Mouse (Mus musculus): ENCODE measurements at regions not wholly inside any gene's neighbourhood (a gene's known extent, or its start where the extent isn't known, plus 50 kb on each side); places are given as distances from the start of the nearest gene placed in this dataset.

GRCm38 (mm10) chr1:61117535-61117934 lies 139.8 kb downstream of the Icos start:
- Histone ChIP-seq H3K36me3 (ENCODE audit: control insufficient read depth, insufficient read depth, low read length) (no peaks in the 10 kb centered on the region), H3K27ac (no peak overlapping the region), H3K4me1 (ENCODE audit: control insufficient read depth, insufficient read depth, low read length) (no peaks in the 10 kb centered on the region), H3K4me3 (no peak overlapping the region), H3K79me2 (replicated peaks; ENCODE audit: control insufficient read depth, insufficient read depth, low read length) (no peaks in the 10 kb centered on the region), H3K27me3 (ENCODE audit: control insufficient read depth, insufficient read depth, low read length) (no peaks in the 10 kb centered on the region), H3K9ac (ENCODE audit: low read depth, low read length) (no peak overlapping the region)
- TF ChIP-seq EP300 (IDR thresholded peaks at IDR 0.05; ENCODE audit: insufficient read depth, low read depth, low read length) (no peak), CTCF (IDR thresholded peaks at IDR 0.05) (no peak), POLR2A (IDR thresholded peaks at IDR 0.05; ENCODE audit: insufficient read depth, low read depth, low read length) (no peak)
- no peak for DNase-seq
- WGBS, result 39% methylated on average over 10 of the region's 10 CpGs
- intact Hi-C loops (cut with DNase I), result no loop called here

- WGBS, result 70% methylated on average over 4 of the region's 4 CpGs
- no peak for DNase-seq
- Histone ChIP-seq H3K36me3 (ENCODE audit: control insufficient read depth, insufficient read depth, low read length) (no peaks in the 10 kb centered on the region), H3K9ac (ENCODE audit: low read depth, low read length) (no peak overlapping the region), H3K4me3 (no peak overlapping the region), H3K79me2 (replicated peaks; ENCODE audit: control insufficient read depth, insufficient read depth, low read length) (no peaks in the 10 kb centered on the region), H3K27me3 (ENCODE audit: control insufficient read depth, insufficient read depth, low read length) (no peaks in the 10 kb centered on the region), H3K4me1 (ENCODE audit: control insufficient read depth, insufficient read depth, low read length) (no peaks in the 10 kb centered on the region), H3K27ac (no peak overlapping the region)
- TF ChIP-seq EP300 (IDR thresholded peaks at IDR 0.05; ENCODE audit: insufficient read depth, low read depth, low read length) (no peak), CTCF (IDR thresholded peaks at IDR 0.05) (no peak), POLR2A (IDR thresholded peaks at IDR 0.05; ENCODE audit: insufficient read depth, low read depth, low read length) (no peak)
- intact Hi-C loops (cut with DNase I), result no loop called here
These were observed 140.3 kb downstream of the Icos start for GRCm38 (mm10) chr1:61118071-61118470.

- H3K27me3 ChIP-seq (ENCODE audit: control insufficient read depth, insufficient read depth, low read length), result no peaks in the 10 kb centered on the region
- no peaks in the 10 kb centered on the region for H3K79me2 ChIP-seq (replicated peaks; ENCODE audit: control insufficient read depth, insufficient read depth, low read length)
- no peaks in the 10 kb centered on the region for H3K36me3 ChIP-seq (ENCODE audit: control insufficient read depth, insufficient read depth, low read length)
- intact Hi-C loops (cut with DNase I), result no loop called here
- H3K27ac ChIP-seq, result no peak overlapping the region
- no peak overlapping the region for H3K4me3 ChIP-seq
- 76% methylated on average over 4 of the region's 4 CpGs for WGBS
- H3K9ac ChIP-seq (ENCODE audit: low read depth, low read length), result no peak overlapping the region
- TF ChIP-seq CTCF (IDR thresholded peaks at IDR 0.05), result no peak
- TF ChIP-seq EP300 (IDR thresholded peaks at IDR 0.05; ENCODE audit: insufficient read depth, low read depth, low read length), result no peak
- no peak for TF ChIP-seq POLR2A (IDR thresholded peaks at IDR 0.05; ENCODE audit: insufficient read depth, low read depth, low read length)
- H3K4me1 ChIP-seq (ENCODE audit: control insufficient read depth, insufficient read depth, low read length), result no peaks in the 10 kb centered on the region
- DNase-seq, result no peak
These were observed 143.8 kb downstream of the Icos start for GRCm38 (mm10) chr1:61121480-61121879.

DNA sequence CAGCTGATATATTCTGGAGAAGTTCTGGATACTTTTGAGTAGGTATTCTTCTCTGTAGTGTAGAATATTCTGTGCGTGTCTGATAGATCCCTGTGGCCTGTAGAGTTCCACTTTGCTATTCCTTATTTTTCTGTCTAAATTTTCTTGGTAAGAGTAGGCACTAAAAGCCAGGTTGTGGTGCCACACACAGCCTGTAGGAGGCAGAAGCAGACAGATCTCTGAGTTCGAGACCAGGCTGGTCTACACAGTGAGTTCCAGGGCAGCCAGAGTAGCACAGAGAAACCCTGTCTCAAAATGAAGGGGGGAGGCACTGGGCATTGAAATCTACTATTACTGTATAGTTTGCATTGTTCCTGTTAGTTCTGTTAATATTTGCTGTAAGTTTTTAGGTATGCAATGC lies 147.4 kb downstream of the Icos start:
- no peaks in the 10 kb centered on the region for H3K27me3 ChIP-seq (ENCODE audit: control insufficient read depth, insufficient read depth, low read length)
- no peak overlapping the region for H3K9ac ChIP-seq (ENCODE audit: low read depth, low read length)
- 93% methylated on average over 2 of the region's 2 CpGs for WGBS
- no peaks in the 10 kb centered on the region for H3K4me1 ChIP-seq (ENCODE audit: control insufficient read depth, insufficient read depth, low read length)
- no peaks in the 10 kb centered on the region for H3K36me3 ChIP-seq (ENCODE audit: control insufficient read depth, insufficient read depth, low read length)
- H3K79me2 ChIP-seq (replicated peaks; ENCODE audit: control insufficient read depth, insufficient read depth, low read length), result no peaks in the 10 kb centered on the region
- DNase-seq, result no peak
- TF ChIP-seq CTCF (IDR thresholded peaks at IDR 0.05) (peak; percentile 7; the same call in 1 of the 2 replicates), EP300 (IDR thresholded peaks at IDR 0.05; ENCODE audit: insufficient read depth, low read depth, low read length) (no peak)
- no peak overlapping the region for H3K4me3 ChIP-seq
- intact Hi-C loops (cut with DNase I), result no loop called here
- no peak overlapping the region for H3K27ac ChIP-seq

GRCm38 (mm10) chr1:61135597-61136545 lies 158.1 kb downstream of the Icos start:
- 79% methylated on average over 9 of the region's 9 CpGs for WGBS
- peaks cover 4% of the 10 kb centered on the region for H3K4me1 ChIP-seq (ENCODE audit: control insufficient read depth, insufficient read depth, low read length)
- H3K9ac ChIP-seq (ENCODE audit: low read depth, low read length), result no peak overlapping the region
- no peak overlapping the region for H3K27ac ChIP-seq
- no peak for TF ChIP-seq CTCF (IDR thresholded peaks at IDR 0.05)
- TF ChIP-seq POLR2A (IDR thresholded peaks at IDR 0.05; ENCODE audit: insufficient read depth, low read depth, low read length), result no peak
- TF ChIP-seq EP300 (IDR thresholded peaks at IDR 0.05; ENCODE audit: insufficient read depth, low read depth, low read length), result no peak
- no peaks in the 10 kb centered on the region for H3K79me2 ChIP-seq (replicated peaks; ENCODE audit: control insufficient read depth, insufficient read depth, low read length)
- intact Hi-C loops (cut with DNase I), result loop anchor here (5.0 kb wide), 1 partner anchor 1851 kb away; no protein-coding TSS in a partner anchor
- no peak for DNase-seq
- no peaks in the 10 kb centered on the region for H3K36me3 ChIP-seq (ENCODE audit: control insufficient read depth, insufficient read depth, low read length)
- no peaks in the 10 kb centered on the region for H3K27me3 ChIP-seq (ENCODE audit: control insufficient read depth, insufficient read depth, low read length)
- no peak overlapping the region for H3K4me3 ChIP-seq

GRCm38 (mm10) chr1:61137210-61137885 lies 159.6 kb downstream of the Icos start:
- Histone ChIP-seq H3K4me1 (ENCODE audit: control insufficient read depth, insufficient read depth, low read length) (peaks cover 7% of the 10 kb centered on the region), H3K79me2 (replicated peaks; ENCODE audit: control insufficient read depth, insufficient read depth, low read length) (no peaks in the 10 kb centered on the region), H3K4me3 (no peak overlapping the region), H3K9ac (ENCODE audit: low read depth, low read length) (no peak overlapping the region), H3K27me3 (ENCODE audit: control insufficient read depth, insufficient read depth, low read length) (no peaks in the 10 kb centered on the region), H3K36me3 (ENCODE audit: control insufficient read depth, insufficient read depth, low read length) (peaks cover 3% of the 10 kb centered on the region; the same call in 1 of the 2 replicates), H3K27ac (no peak overlapping the region)
- no peak for TF ChIP-seq CTCF (IDR thresholded peaks at IDR 0.05)
- no peak for TF ChIP-seq EP300 (IDR thresholded peaks at IDR 0.05; ENCODE audit: insufficient read depth, low read depth, low read length)
- no peak for TF ChIP-seq POLR2A (IDR thresholded peaks at IDR 0.05; ENCODE audit: insufficient read depth, low read depth, low read length)
- intact Hi-C loops (cut with DNase I), result loop anchor here (5.0 kb wide), 1 partner anchor 1850 kb away; no protein-coding TSS in a partner anchor
- 69% methylated on average over 5 of the region's 5 CpGs for WGBS
- DNase-seq, result no peak

All from heart, adult 2 months (tissue).